Mouse (Mus musculus): ENCODE measurements at regions not wholly inside any gene's neighbourhood (a gene's known extent, or its start where the extent isn't known, plus 50 kb on each side); places are given as distances from the start of the nearest gene placed in this dataset.

- no peak for DNase-seq
- intact Hi-C loops (cut with DNase I) = no loop called here
Measured at GRCm38 (mm10) chr2:45178849-45179453, 61.8 kb upstream of the Zeb2 start.

- intact Hi-C loops (cut with DNase I) = no loop called here
- DNase-seq = no peak
Measured at GRCm38 (mm10) chr2:45172382-45172781, 55.2 kb upstream of the Zeb2 start.

DNA sequence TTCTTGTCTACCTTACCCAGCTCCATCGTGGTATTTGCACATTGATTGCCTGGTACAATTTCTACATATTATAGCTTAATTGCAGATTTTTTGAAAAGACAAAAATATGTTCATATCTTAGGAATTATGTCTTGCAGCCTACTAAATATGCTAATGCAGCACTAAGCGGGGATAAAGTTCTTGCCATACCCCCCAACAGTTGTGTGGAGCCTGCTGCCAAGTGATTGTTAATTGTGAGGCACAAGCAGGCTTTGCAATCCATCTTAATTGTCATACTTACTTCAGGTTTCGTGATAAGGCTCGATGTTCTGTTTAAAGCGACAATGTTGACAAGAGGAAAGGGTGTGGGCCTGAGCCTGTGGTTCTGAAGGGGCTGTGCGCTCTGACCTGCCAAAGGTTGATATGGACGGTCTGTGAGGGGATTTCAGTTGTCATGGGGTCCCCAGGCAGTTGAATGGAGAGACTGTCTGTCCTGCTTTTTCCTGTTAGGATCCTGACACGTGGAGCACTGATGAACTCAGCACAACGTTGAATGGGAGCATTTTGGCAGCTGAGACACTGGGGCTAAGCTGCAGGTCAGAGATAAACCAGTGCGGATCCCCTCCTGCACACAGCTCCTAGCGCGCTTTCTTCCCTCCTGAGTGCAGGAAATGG, 54.5 kb upstream of the Zeb2 start:
- intact Hi-C loops (cut with DNase I) = no loop called here
- no peak for DNase-seq

DNA sequence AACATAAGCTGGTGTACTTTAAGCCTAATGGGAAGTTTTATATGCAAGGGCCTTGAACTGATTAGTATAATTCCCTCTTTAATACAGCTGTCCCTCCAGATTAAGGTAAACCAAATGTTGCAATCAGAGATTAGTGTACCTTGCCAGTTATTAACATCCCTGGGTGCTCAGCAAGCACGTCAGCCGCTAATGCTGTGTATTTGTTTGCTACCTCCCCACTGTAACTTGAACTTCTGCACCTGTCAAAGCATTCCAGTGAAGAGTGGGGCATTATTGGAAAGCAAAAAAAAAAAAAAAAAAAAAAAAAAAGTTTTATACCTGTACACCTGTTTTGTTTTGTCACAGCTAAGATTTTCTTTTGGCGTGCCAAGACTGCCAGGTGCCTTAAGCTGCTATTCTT, 53.1 kb upstream of the Zeb2 start:
- DNase-seq = no peak
- intact Hi-C loops (cut with DNase I) = no loop called here

GRCm38 (mm10) chr2:45169429-45170070, 52.4 kb upstream of the Zeb2 start:
- intact Hi-C loops (cut with DNase I) = no loop called here
- DNase-seq = no peak

GRCm38 (mm10) chr2:45168606-45169005, 51.4 kb upstream of the Zeb2 start:
- DNase-seq = no peak
- intact Hi-C loops (cut with DNase I) = no loop called here

Data from gastrocnemius, postnatal 36 days (tissue).